Mouse (Mus musculus): ENCODE measurements around the gene Usp36. TPM values are rescaled to one million over a fixed set of nuclear protein-coding genes. Genes with fewer than 3 reads are reported as not detected.

The Usp36 gene
- total and polyA plus RNA-seq, 2 experiments, result 2.7 to 12.3 TPM

DNA sequence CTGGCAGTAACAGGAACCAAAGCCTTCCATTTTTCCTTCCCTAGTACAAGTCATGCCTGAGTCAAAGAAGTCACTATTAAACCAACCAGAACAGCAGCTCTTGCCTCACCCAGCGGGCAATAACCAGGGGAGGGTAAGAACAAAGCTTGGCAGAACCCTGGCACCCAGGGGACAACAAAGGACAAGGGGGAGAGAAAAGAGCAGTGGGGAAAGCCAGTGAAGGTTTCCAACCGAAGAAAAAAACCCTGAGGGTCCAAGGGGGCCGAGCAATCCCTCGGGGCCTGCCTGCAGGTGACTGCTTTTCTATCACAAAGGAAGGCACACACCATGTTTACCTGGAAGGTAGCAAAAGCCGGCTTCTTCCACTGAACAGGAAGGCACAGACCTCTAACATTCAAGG, 43.3 kb downstream of the Usp36 start:
- H3K27ac ChIP-seq (replicated peaks; ENCODE audit: insufficient read depth, low read depth, low read length), result peak overlapping the region; percentile 77
- peaks cover 24% of the 10 kb centered on the region; the same call in 1 of the 2 replicates for H3K79me2 ChIP-seq (ENCODE audit: control insufficient read depth, insufficient read depth, low read length)
- DNase-seq (ENCODE audit: extremely low read depth, low read depth, low spot score), result no peak
- no peaks in the 10 kb centered on the region for H3K27me3 ChIP-seq (ENCODE audit: control insufficient read depth, insufficient read depth, low read length)
- peaks cover 22% of the 10 kb centered on the region for H3K4me1 ChIP-seq (ENCODE audit: control insufficient read depth, insufficient read depth, low read length)
- H3K36me3 ChIP-seq (ENCODE audit: control insufficient read depth, insufficient read depth, low read length), result no peaks in the 10 kb centered on the region
- 34% methylated on average over 5 of the region's 5 CpGs for WGBS
- peak overlapping the region; percentile 79; the same call in 1 of the 2 replicates for H3K4me3 ChIP-seq (ENCODE audit: insufficient read depth, low read depth, low read length)
- peak overlapping the region; percentile 93 for H3K9ac ChIP-seq (ENCODE audit: low read depth, low read length)
- TF ChIP-seq POLR2A (IDR thresholded peaks at IDR 0.05; ENCODE audit: extremely low read depth, insufficient read depth, low read length), result no peak
- TF ChIP-seq CTCF (IDR thresholded peaks at IDR 0.05; ENCODE audit: low read depth, low read length), result no peak

DNA sequence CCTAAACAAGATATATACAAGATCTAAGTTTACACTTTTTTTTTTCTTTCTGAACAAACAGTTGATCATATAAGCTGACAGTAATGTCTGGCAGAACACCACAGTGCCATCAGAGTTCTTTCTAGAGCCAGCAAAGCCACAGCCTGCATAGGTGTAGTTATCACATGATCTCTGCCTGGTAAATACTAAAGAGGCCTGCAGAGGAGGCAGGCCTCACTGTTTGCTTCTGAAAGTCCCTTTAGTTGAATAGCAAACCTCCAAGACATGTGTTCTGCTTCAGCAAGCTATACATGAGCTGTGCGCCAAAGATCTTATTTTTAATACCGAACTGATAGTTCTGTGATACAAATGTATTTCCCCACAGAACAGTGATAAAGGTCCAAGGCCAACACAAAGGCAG, 44.9 kb downstream of the Usp36 start:
- no peaks in the 10 kb centered on the region for H3K27me3 ChIP-seq (ENCODE audit: control insufficient read depth, insufficient read depth, low read length)
- no peak overlapping the region for H3K9ac ChIP-seq (ENCODE audit: low read depth, low read length)
- peaks cover 36% of the 10 kb centered on the region for H3K79me2 ChIP-seq (ENCODE audit: control insufficient read depth, insufficient read depth, low read length)
- DNase-seq (ENCODE audit: extremely low read depth, low read depth, low spot score), result no peak
- no peaks in the 10 kb centered on the region for H3K36me3 ChIP-seq (ENCODE audit: control insufficient read depth, insufficient read depth, low read length)
- H3K27ac ChIP-seq (replicated peaks; ENCODE audit: insufficient read depth, low read depth, low read length), result no peak overlapping the region
- no peak for TF ChIP-seq CTCF (IDR thresholded peaks at IDR 0.05; ENCODE audit: low read depth, low read length)
- TF ChIP-seq POLR2A (IDR thresholded peaks at IDR 0.05; ENCODE audit: extremely low read depth, insufficient read depth, low read length), result no peak
- peaks cover 28% of the 10 kb centered on the region for H3K4me1 ChIP-seq (ENCODE audit: control insufficient read depth, insufficient read depth, low read length)
- no peak overlapping the region for H3K4me3 ChIP-seq (ENCODE audit: insufficient read depth, low read depth, low read length)
- WGBS, result 42% methylated on average over 2 of the region's 2 CpGs

DNA sequence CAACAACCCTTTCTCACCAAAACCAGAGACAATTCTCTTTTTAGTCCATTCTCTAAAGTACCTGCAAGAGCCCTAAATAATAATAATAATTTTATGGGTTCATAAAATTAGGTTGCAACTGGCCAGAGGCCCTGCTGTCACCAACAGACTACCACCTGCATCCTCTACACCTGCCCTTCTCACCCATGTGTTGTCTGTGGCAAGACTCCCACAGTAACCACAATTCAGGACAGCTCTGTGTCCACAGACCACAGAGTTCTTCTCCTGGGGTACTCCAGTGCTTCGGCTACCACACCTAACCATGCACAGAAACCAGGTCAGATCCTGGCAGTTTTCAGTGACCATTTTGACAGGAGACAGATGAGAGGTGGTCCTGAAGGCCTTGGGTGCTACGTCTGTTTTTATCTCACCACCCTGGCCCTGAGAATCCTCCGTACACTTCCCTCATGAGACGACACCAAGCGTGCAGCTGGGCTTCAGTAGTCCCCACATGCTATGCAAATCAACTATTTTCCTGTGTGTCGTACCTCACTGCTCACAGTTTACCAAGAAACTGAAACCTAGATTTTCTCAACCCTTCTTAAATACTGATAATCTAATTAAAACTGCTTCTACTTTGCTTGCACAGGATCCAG, 46.3 kb downstream of the Usp36 start:
- H3K4me3 ChIP-seq (ENCODE audit: insufficient read depth, low read depth, low read length), result no peak overlapping the region
- no peak for TF ChIP-seq POLR2A (IDR thresholded peaks at IDR 0.05; ENCODE audit: extremely low read depth, insufficient read depth, low read length)
- no peak for TF ChIP-seq CTCF (IDR thresholded peaks at IDR 0.05; ENCODE audit: low read depth, low read length)
- 92% methylated on average over 6 of the region's 6 CpGs for whole genome bisulfite sequencing
- no peaks in the 10 kb centered on the region for H3K36me3 ChIP-seq (ENCODE audit: control insufficient read depth, insufficient read depth, low read length)
- no peaks in the 10 kb centered on the region for H3K27me3 ChIP-seq (ENCODE audit: control insufficient read depth, insufficient read depth, low read length)
- no peak overlapping the region for H3K9ac ChIP-seq (ENCODE audit: low read depth, low read length)
- H3K79me2 ChIP-seq (ENCODE audit: control insufficient read depth, insufficient read depth, low read length), result peaks cover 48% of the 10 kb centered on the region
- H3K27ac ChIP-seq (replicated peaks; ENCODE audit: insufficient read depth, low read depth, low read length), result no peak overlapping the region
- peaks cover 35% of the 10 kb centered on the region for H3K4me1 ChIP-seq (ENCODE audit: control insufficient read depth, insufficient read depth, low read length)
- no peak for DNase-seq (ENCODE audit: extremely low read depth, low read depth, low spot score)

DNA sequence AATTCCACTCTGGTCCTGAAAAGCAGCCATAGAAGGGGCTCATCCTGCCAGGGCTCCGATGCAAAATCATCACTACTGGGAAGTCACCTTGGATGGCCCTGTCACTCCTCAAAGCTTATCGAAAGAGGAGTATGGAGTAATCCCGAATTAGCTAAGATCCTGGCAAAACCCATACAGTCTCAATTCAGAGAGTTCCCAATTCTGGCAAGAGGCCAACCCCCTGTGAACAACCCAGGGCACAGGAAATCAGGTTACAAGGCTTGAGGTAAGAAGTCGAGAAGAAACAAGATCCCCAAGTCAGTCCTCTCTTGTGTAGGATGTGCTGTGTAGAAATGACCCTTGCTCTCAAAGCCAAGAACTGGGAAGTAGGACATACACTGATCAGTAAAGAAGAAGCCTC, 47.5 kb downstream of the Usp36 start:
- no peak overlapping the region for H3K27ac ChIP-seq (replicated peaks; ENCODE audit: insufficient read depth, low read depth, low read length)
- H3K4me1 ChIP-seq (ENCODE audit: control insufficient read depth, insufficient read depth, low read length), result peaks cover 35% of the 10 kb centered on the region
- H3K36me3 ChIP-seq (ENCODE audit: control insufficient read depth, insufficient read depth, low read length), result no peaks in the 10 kb centered on the region
- no peaks in the 10 kb centered on the region for H3K27me3 ChIP-seq (ENCODE audit: control insufficient read depth, insufficient read depth, low read length)
- peak; percentile 46 for DNase-seq (ENCODE audit: extremely low read depth, low read depth, low spot score)
- WGBS, result 13% methylated on average over 4 of the region's 4 CpGs
- no peak for TF ChIP-seq CTCF (IDR thresholded peaks at IDR 0.05; ENCODE audit: low read depth, low read length)
- no peak for TF ChIP-seq POLR2A (IDR thresholded peaks at IDR 0.05; ENCODE audit: extremely low read depth, insufficient read depth, low read length)
- H3K9ac ChIP-seq (ENCODE audit: low read depth, low read length), result no peak overlapping the region
- H3K4me3 ChIP-seq (ENCODE audit: insufficient read depth, low read depth, low read length), result no peak overlapping the region
- peaks cover 51% of the 10 kb centered on the region for H3K79me2 ChIP-seq (ENCODE audit: control insufficient read depth, insufficient read depth, low read length)

DNA sequence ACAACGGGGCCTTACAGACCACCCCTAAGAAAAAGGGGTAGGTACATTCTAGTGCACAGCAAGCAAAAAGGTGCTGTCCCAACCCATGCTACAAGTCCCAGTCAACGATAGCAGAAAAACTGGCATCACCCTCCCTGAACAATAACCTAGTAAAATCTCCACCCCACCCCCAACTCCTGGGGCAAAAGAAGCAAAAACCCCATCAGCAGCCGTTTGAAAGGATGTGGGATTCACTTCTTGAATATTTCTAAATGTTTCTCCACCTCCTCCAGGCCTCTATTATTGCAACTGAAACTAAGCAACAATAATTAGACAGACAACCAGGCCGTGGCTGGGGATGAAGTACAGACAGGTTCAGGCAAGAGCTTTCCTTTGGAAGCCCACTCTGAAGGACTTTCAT, 49.7 kb downstream of the Usp36 start:
- peaks cover 30% of the 10 kb centered on the region for H3K4me1 ChIP-seq (ENCODE audit: control insufficient read depth, insufficient read depth, low read length)
- no peaks in the 10 kb centered on the region for H3K36me3 ChIP-seq (ENCODE audit: control insufficient read depth, insufficient read depth, low read length)
- no peaks in the 10 kb centered on the region for H3K27me3 ChIP-seq (ENCODE audit: control insufficient read depth, insufficient read depth, low read length)
- WGBS, result 80% methylated on average over 4 of the region's 4 CpGs
- DNase-seq (ENCODE audit: extremely low read depth, low read depth, low spot score), result no peak
- no peak overlapping the region for H3K27ac ChIP-seq (replicated peaks; ENCODE audit: insufficient read depth, low read depth, low read length)
- no peak overlapping the region for H3K4me3 ChIP-seq (ENCODE audit: insufficient read depth, low read depth, low read length)
- H3K9ac ChIP-seq (ENCODE audit: low read depth, low read length), result no peak overlapping the region
- H3K79me2 ChIP-seq (ENCODE audit: control insufficient read depth, insufficient read depth, low read length), result peaks cover 54% of the 10 kb centered on the region
- no peak for TF ChIP-seq POLR2A (IDR thresholded peaks at IDR 0.05; ENCODE audit: extremely low read depth, insufficient read depth, low read length)
- no peak for TF ChIP-seq CTCF (IDR thresholded peaks at IDR 0.05; ENCODE audit: low read depth, low read length)

All from liver, adult 2 months (tissue).